Mouse (Mus musculus) cerebral cortex, adult 2 months (tissue): Measurements from ENCODE around the gene Adgrg2.

ENCODE experiments used
- WGBS: fragments of 180-500 bp; shearing (Covaris S2); methylation state at CpG from one replicate; pipeline ENCODE4 v1.1.7; 2018; 5-methylcytosine and 5-hydroxymethylcytosine counted together

Adgrg2 gene

GRCm38 (mm10) chrX:160502048-160503041, 111.9 kb downstream of the Adgrg2 start, which contains the start of gene Phka2:
Gene Phka2, plus strand, starts transcription at chrX:160502166.
- WGBS: 4% methylated on average over 60 of the region's 61 CpGs

GRCm38 (mm10) chrX:160509046-160509445, 118.6 kb downstream of the Adgrg2 start:
- WGBS: 78% methylated on average over 1 of the region's 1 CpGs

- 10% methylated on average over 2 of the region's 2 CpGs for WGBS
Observed at GRCm38 (mm10) chrX:160510197-160510596, 119.7 kb downstream of the Adgrg2 start.

GRCm38 (mm10) chrX:160542772-160543171, 152.3 kb downstream of the Adgrg2 start:
- 44% methylated on average over 2 of the region's 2 CpGs for WGBS
